Mouse (Mus musculus) urinary bladder, postnatal 25 days (tissue): Measurements from ENCODE around the gene Cad.
A peak's percentile ranks its signal among the peaks of the same experiment; 100 is the strongest.

ENCODE experiments used
- DNase-seq: peaks from one replicate; pipeline ENCODE4 v3.0.0; 2022; ENCODE audit warnings: low spot score

The Cad gene

GRCm38 (mm10) chr5:31071059-31071458 lies 16.5 kb downstream of the Cad start:
- no peak for DNase-seq

- DNase-seq = no peak
Measured at GRCm38 (mm10) chr5:31071821-31072220, 17.2 kb downstream of the Cad start.

GRCm38 (mm10) chr5:31073176-31073575 lies 18.6 kb downstream of the Cad start:
- DNase-seq = no peak

GRCm38 (mm10) chr5:31076346-31076745 lies 21.8 kb downstream of the Cad start:
- no peak for DNase-seq

- no peak for DNase-seq
Measured at GRCm38 (mm10) chr5:31080059-31080794, 25.6 kb downstream of the Cad start.

- no peak for DNase-seq
Measured at GRCm38 (mm10) chr5:31080795-31081164, 26.2 kb downstream of the Cad start.

GRCm38 (mm10) chr5:31081386-31081785 lies 26.8 kb downstream of the Cad start:
- DNase-seq = no peak

- peak; percentile 41 for DNase-seq
Measured at GRCm38 (mm10) chr5:31082355-31082754, 27.8 kb downstream of the Cad start.

- DNase-seq = no peak
Measured at GRCm38 (mm10) chr5:31082935-31083625, 28.5 kb downstream of the Cad start.

GRCm38 (mm10) chr5:31083949-31084348 lies 29.4 kb downstream of the Cad start:
- DNase-seq = no peak

GRCm38 (mm10) chr5:31086606-31087005 lies 32.0 kb downstream of the Cad start:
- DNase-seq = no peak

GRCm38 (mm10) chr5:31087131-31087530 lies 32.6 kb downstream of the Cad start:
- DNase-seq = no peak

- DNase-seq = no peak
Measured at GRCm38 (mm10) chr5:31092231-31092975, 37.8 kb downstream of the Cad start.

GRCm38 (mm10) chr5:31093151-31094041 lies 38.8 kb downstream of the Cad start:
- DNase-seq = no peak

GRCm38 (mm10) chr5:31094100-31094798 lies 39.7 kb downstream of the Cad start:
- DNase-seq = no peak

- DNase-seq = no peak
Measured at GRCm38 (mm10) chr5:31094799-31095691, 40.5 kb downstream of the Cad start.

GRCm38 (mm10) chr5:31095711-31096480 lies 41.3 kb downstream of the Cad start:
- DNase-seq = no peak

- DNase-seq = no peak
Measured at GRCm38 (mm10) chr5:31105814-31106335, 51.3 kb downstream of the Cad start, which contains the start of gene Dnajc5g. Gene Dnajc5g, plus strand, starts transcription at chr5:31106285.

GRCm38 (mm10) chr5:31108000-31108490 lies 53.5 kb downstream of the Cad start, which contains the start of gene Slc30a3:
Gene Slc30a3, minus strand, starts transcription at chr5:31108237.
- DNase-seq = no peak
